Mouse (Mus musculus) adrenal gland, adult 18-20 months (tissue): ENCODE data around the gene Hat1. TPM values are rescaled to one million over a fixed set of nuclear protein-coding genes. Genes with fewer than 3 reads are reported as not detected.

Experiments
- DNase-seq, 2 experiments: peaks; one replicate each; pipeline ENCODE4 v3.0.0; 2021 to 2022; ENCODE audit warnings: low spot score in 2 of 2
- total RNA-seq, 2 experiments: library from RNA; stranded (reverse); gene quantifications; 1 replicate in 1 of 2; 2 replicates in 1 of 2; pipeline ENCODE4 v1.2.3; 2021

Hat1 gene
- total RNA-seq, 2 experiments from 2014 or later: 22.2 to 26.9 TPM

DNA sequence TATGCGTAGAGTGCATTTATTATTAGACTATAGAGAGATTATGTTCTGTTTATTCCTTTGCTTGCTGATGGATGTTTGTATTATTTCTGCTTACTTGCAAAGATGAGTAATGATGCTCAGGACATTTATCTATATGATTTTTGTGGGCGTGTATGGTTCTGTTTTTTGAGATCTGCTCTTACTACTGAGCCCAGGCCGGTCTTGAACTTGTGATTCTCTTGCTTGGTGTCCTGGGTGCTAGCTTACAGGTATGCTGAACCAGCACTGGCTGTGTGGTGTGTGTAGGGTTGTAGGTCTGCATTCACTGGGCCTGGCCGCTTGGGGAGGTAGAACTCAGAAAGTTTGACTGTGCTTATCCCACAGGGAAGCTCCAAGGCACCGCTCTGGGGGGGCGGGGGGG is 72.4 kb downstream of the Hat1 start:
- DNase-seq: no peak

- DNase-seq: no peak
These were observed 72.8 kb downstream of the Hat1 start for GRCm38 (mm10) chr2:71461589-71461988.

DNA sequence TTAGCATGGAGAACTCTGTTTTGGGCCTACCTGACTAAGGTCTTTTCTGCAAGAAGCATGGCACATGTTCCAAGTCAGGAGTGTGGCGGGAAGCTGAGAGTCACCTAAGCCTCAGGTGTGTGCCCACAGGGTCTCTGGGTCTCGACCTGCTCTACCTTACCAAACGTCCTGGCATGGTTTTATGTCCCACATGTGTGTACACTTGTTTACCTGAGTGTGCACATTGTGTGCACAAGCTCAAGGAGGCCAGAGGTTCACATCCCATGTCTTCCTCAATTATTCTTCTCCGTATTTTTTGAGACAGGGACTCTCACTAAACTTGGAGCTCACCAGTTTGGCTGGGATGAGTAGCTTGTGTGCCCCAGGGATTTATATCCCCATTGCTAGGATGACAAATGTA is 73.3 kb downstream of the Hat1 start:
- DNase-seq: no peak

GRCm38 (mm10) chr2:71462553-71462952 is 73.8 kb downstream of the Hat1 start:
- no peak for DNase-seq

DNA sequence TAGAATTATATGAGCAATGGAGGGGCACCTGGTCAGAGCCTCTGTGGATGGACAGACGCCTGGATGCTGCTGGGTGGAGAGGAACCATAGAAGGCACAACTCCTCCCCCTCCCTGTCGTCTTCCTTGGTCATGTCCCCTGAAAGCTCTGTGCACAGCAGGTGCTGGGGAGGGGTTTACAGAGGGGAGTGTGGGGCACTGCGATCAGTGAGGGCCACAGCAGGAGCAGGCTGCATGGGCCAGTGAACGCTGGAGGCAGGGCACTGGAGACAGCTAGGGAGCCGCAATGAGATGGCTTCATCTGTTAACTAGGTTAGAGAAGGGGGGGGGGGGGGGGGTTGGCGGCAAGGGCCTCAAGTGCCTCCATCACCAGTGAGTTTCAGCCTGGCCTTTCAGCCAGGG is 77.3 kb downstream of the Hat1 start:
- no peak for DNase-seq

GRCm38 (mm10) chr2:71466861-71467450 is 78.2 kb downstream of the Hat1 start:
- DNase-seq: peak in 1 of 2 experiments; percentile 18

GRCm38 (mm10) chr2:71471094-71471493 is 82.3 kb downstream of the Hat1 start:
- no peak for DNase-seq

GRCm38 (mm10) chr2:71473830-71474229 is 85.1 kb downstream of the Hat1 start:
- DNase-seq: no peak

DNA sequence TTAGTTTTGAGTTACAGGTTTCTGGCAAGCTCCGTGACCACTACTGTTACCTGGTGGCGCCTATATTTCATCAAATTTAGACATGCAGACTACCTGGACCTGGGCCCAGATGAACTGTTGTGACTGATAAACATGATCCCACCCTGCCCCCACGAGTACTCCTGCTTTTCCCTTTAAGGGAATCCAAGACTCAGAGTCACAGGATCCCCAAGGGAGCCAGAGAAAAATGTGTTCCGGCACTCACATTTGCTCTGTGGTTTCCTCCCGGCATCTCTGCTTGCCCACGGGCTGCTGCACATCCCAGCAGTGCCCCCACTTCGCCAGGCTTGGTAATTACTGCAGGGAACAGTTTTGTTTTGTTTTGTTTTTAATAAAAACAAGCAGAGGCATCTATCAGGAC is 85.6 kb downstream of the Hat1 start:
- DNase-seq: no peak

- DNase-seq: no peak
These were observed 86.6 kb downstream of the Hat1 start for GRCm38 (mm10) chr2:71475311-71475710.

GRCm38 (mm10) chr2:71475760-71476159 is 87.0 kb downstream of the Hat1 start:
- DNase-seq: no peak

DNA sequence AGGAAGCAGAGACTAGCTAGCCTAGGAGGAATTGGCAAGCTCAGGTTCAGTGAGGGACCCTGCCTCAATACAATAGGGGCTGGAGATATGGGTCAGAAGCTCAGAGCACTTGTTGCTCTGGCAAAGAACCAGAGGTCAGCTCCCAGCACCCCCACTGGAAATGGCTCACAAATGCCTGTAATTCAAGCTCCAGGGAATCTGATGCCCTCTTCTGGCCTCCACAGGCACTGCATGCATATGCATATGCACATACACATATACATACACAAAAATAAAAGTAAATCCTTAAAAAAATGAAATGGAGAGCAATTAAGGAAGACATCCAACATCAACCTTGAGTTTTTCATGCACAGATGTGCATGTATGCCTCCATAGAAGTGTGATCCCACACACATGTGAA is 89.0 kb downstream of the Hat1 start:
- no peak for DNase-seq

GRCm38 (mm10) chr2:71479917-71480316 is 91.2 kb downstream of the Hat1 start:
- DNase-seq: no peak

- DNase-seq: no peak
These were observed 93.1 kb downstream of the Hat1 start for GRCm38 (mm10) chr2:71481825-71482224.

DNA sequence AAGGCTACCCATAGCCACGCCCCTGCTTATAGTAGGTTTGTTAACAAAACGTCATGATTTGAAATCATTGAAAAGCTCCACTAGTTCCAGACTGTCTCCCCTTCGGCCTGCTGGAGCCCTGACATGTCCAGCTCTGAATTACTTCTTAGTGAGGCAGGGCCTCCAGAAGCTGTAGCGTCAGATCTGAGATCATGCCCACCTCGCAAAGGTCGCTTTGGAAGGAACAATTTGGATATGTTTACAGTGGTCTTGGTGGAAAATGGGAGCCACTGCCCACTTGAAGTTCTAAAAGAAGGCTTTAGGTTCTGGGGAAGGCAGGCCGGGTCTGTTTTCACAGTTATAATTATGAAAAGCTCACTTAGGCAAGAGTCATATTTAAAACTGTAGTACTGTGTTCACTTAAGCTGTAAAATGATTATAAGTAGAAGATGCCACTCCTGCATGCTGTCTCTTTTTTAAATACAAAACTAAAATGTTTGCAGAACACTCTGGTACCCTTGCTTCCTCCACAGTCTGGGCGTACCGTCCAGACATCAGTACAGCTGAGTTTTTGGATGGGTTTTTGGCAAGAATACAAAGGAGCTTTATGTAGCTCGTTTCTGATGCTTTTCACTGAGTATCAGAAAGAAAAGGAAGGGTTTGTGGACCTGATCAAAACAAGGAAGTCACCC is 94.4 kb downstream of the Hat1 start:
- no peak for DNase-seq

DNA sequence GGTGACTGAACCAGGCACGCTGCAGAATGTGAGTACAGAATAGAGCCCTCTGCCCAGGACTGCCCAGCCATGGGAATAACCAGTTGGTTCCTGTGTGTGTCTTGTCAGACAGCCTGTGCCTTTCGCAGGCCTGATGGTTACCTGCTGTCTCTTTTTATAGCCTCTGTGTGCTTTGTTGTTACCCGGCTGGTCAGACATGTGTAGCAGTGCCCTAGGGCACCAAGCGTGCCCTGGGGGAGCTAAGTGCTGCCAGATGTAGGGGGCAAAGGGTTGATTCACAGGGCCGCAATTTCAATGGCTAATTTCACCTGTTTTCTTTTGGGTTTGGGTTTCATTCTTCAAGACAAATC is 94.9 kb downstream of the Hat1 start:
- DNase-seq: no peak

Other genes starting within 250 kb of the Hat1 start
- 10 to 100 TPM; 83.7 to 97.8 TPM for gene Dync1i2, start 177.3 kb upstream of the Hat1 start, total RNA-seq
- gene Slc25a12, start 21.2 kb upstream of the Hat1 start, total RNA-seq: 10 to 100 TPM; 43.0 to 78.8 TPM
- gene Metap1d, start 64.3 kb downstream of the Hat1 start, total RNA-seq: 10 to 100 TPM; 29.4 to 32.1 TPM
- under 1 TPM; 0.17 to 0.29 TPM for gene Dlx1, start 139.2 kb downstream of the Hat1 start, total RNA-seq
- under 1 TPM; 0.50 to 0.54 TPM for gene Dlx2, start 157.8 kb downstream of the Hat1 start, total RNA-seq